Mouse (Mus musculus): ENCODE results near the gene Faim2. TPM values are rescaled to one million over a fixed set of nuclear protein-coding genes. Genes with fewer than 3 reads are reported as not detected.

Faim2 gene
- polyA plus RNA-seq, 1 experiment from 2014 or later: 58.2 TPM

DNA sequence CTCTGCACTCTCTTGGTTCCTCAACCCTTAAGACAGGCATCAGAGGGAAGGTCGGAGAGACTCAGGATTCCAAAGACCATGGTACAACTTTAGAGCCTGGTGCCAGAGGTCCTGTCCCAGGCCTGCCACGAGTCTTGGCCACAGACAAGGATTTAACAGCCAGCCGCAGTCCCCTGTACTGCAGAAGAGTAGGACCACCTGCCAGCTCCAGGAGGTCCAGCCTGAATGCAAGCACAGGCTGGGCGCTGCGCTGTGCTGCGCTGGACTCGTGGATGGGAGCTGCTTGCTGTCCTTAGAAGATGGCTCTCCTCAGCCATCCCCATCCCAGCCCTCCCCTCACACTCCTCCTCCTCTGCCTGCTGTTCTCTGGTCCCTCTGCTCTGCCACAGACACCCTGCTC is 10.2 kb downstream of the Faim2 start:
- H3K27me3 ChIP-seq (replicated peaks; ENCODE audit: control insufficient read depth, insufficient read depth, low read length): no peaks in the 10 kb centered on the region
- no peak for ATAC-seq
- H3K4me2 ChIP-seq (ENCODE audit: low read length): no peak overlapping the region
- no peaks in the 10 kb centered on the region for H3K4me1 ChIP-seq (ENCODE audit: control insufficient read depth, insufficient read depth, low read depth, low read length)
- H3K27ac ChIP-seq (ENCODE audit: low read depth, low read length): no peak overlapping the region
- no peaks in the 10 kb centered on the region for H3K36me3 ChIP-seq (ENCODE audit: control insufficient read depth, insufficient read depth, low read length)
- WGBS: 68% methylated on average over 7 of the region's 7 CpGs
- no peak overlapping the region; the same call in 1 of the 2 replicates for H3K9ac ChIP-seq (ENCODE audit: low read depth, low read length)
- H3K4me3 ChIP-seq (ENCODE audit: low read length): no peak overlapping the region
- H3K9me3 ChIP-seq (ENCODE audit: control insufficient read depth, low read length): no peaks in the 10 kb centered on the region

DNA sequence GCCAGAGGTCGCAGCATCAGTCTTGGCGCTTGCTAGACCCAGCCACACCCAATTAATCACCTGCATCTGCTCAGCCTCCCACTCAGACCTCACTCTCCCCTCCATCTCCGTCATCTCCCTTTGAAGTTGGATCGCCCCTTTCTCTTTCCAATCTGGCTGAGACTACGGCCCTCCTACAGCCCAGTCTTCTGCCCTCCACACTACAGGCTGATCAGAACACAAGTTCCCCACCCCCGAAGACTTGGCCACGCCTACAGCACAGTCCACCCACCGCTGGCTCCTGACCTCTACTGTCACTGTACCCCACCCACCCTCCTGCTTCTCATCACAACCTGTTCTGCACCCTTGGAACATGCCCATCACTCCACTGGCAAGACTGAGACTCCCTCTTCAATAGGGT is 11.2 kb downstream of the Faim2 start:
- H3K27ac ChIP-seq (ENCODE audit: low read depth, low read length): no peak overlapping the region
- H3K4me3 ChIP-seq (ENCODE audit: low read length): no peak overlapping the region
- H3K4me1 ChIP-seq (ENCODE audit: control insufficient read depth, insufficient read depth, low read depth, low read length): no peaks in the 10 kb centered on the region
- H3K36me3 ChIP-seq (ENCODE audit: control insufficient read depth, insufficient read depth, low read length): no peaks in the 10 kb centered on the region
- H3K9me3 ChIP-seq (ENCODE audit: control insufficient read depth, low read length): no peaks in the 10 kb centered on the region
- 68% methylated on average over 8 of the region's 8 CpGs for WGBS
- no peak overlapping the region for H3K4me2 ChIP-seq (ENCODE audit: low read length)
- ATAC-seq: no peak
- no peak overlapping the region for H3K9ac ChIP-seq (ENCODE audit: low read depth, low read length)
- H3K27me3 ChIP-seq (replicated peaks; ENCODE audit: control insufficient read depth, insufficient read depth, low read length): no peaks in the 10 kb centered on the region

GRCm38 (mm10) chr15:99511797-99512525 is 16.0 kb downstream of the Faim2 start:
- ATAC-seq: no peak
- no peaks in the 10 kb centered on the region; the same call in 1 of the 2 replicates for H3K36me3 ChIP-seq (ENCODE audit: control insufficient read depth, insufficient read depth, low read length)
- no peak overlapping the region for H3K4me2 ChIP-seq (ENCODE audit: low read length)
- no peaks in the 10 kb centered on the region for H3K9me3 ChIP-seq (ENCODE audit: control insufficient read depth, low read length)
- no peak overlapping the region for H3K4me3 ChIP-seq (ENCODE audit: low read length)
- H3K27me3 ChIP-seq (replicated peaks; ENCODE audit: control insufficient read depth, insufficient read depth, low read length): no peaks in the 10 kb centered on the region
- no peaks in the 10 kb centered on the region for H3K4me1 ChIP-seq (ENCODE audit: control insufficient read depth, insufficient read depth, low read depth, low read length)
- H3K9ac ChIP-seq (ENCODE audit: low read depth, low read length): no peak overlapping the region
- WGBS: 73% methylated on average over 15 of the region's 15 CpGs
- H3K27ac ChIP-seq (ENCODE audit: low read depth, low read length): no peak overlapping the region

- no peak overlapping the region for H3K4me2 ChIP-seq (ENCODE audit: low read length)
- WGBS: 81% methylated on average over 3 of the region's 3 CpGs
- H3K4me3 ChIP-seq (ENCODE audit: low read length): no peak overlapping the region
Observed at GRCm38 (mm10) chr15:99510621-99511020, 17.3 kb downstream of the Faim2 start.

DNA sequence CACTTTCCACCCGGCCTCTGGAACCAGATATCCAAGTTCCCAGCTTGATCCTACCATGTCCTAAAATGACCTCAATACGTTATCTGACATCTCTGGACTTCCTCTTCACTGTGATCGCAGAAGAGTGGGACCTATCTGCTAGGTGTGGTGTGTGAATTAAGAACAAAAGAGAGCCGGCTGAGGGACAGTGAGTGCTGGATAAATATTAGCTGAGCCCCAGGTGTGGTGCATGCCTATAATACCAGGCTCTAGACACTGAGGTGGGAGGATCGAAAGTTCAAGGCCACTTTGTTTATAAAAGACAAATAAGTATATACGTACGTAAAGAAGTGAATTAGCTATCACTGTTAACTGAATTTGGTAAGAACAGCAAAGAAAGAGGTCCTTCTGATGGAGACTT is 18.1 kb downstream of the Faim2 start:
- ATAC-seq: no peak
- Histone ChIP-seq H3K36me3 (ENCODE audit: control insufficient read depth, insufficient read depth, low read length) (no peaks in the 10 kb centered on the region; the same call in 1 of the 2 replicates), H3K9me3 (ENCODE audit: control insufficient read depth, low read length) (no peaks in the 10 kb centered on the region), H3K27me3 (replicated peaks; ENCODE audit: control insufficient read depth, insufficient read depth, low read length) (no peaks in the 10 kb centered on the region), H3K4me2 (ENCODE audit: low read length) (no peak overlapping the region), H3K27ac (ENCODE audit: low read depth, low read length) (no peak overlapping the region), H3K4me3 (ENCODE audit: low read length) (no peak overlapping the region), H3K9ac (ENCODE audit: low read depth, low read length) (no peak overlapping the region), H3K4me1 (ENCODE audit: control insufficient read depth, insufficient read depth, low read depth, low read length) (no peaks in the 10 kb centered on the region)
- WGBS: 91% methylated on average over 7 of the region's 7 CpGs

More at GRCm38 (mm10) chr15:99510621-99511020, 17.3 kb downstream of the Faim2 start:
- Histone ChIP-seq H3K4me1 (ENCODE audit: control insufficient read depth, insufficient read depth, low read depth, low read length) (no peaks in the 10 kb centered on the region), H3K27me3 (replicated peaks; ENCODE audit: control insufficient read depth, insufficient read depth, low read length) (no peaks in the 10 kb centered on the region), H3K9ac (ENCODE audit: low read depth, low read length) (no peak overlapping the region), H3K36me3 (ENCODE audit: control insufficient read depth, insufficient read depth, low read length) (no peaks in the 10 kb centered on the region; the same call in 1 of the 2 replicates), H3K9me3 (ENCODE audit: control insufficient read depth, low read length) (no peaks in the 10 kb centered on the region), H3K27ac (ENCODE audit: low read depth, low read length) (no peak overlapping the region)
- ATAC-seq: no peak

DNA sequence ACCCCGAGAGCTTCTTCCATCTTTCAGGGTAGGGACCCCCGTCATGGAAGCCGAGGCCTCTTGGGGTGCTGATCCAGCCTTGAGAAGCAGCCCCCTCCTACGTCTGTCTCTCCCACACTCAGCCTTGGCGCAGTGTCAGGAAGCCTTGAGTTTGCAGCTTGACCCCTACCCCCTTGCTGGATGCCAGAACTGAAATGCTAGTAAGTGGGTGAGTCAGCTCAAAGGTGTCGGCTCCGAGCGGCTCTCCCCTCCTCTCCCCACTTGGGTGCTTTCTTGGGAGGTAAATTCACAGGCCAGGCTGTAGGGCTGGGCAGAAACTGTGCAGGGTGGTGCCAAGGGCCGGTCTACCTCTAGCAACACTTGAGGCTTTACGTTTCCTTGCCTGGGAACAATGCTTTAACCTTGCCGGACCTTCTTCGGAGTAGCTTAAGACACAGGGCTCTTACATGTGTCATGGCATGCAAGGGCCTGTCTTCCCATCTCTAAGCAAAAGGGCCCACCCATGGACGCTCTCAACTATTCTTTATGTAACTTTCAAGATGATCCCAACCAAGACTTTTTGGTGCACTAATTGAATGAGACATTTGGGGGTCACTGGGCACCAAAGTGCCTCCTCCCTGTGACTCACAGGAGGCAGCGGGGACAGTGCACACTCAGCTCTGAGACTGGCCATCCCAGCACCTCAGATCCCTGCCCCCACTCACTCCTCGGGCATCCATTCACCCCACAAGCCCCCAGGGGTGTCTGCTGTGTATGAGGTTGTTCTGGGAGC is 22.5 kb downstream of the Faim2 start:
- Histone ChIP-seq H3K4me2 (ENCODE audit: low read length) (no peak overlapping the region), H3K27ac (ENCODE audit: low read depth, low read length) (no peak overlapping the region), H3K27me3 (replicated peaks; ENCODE audit: control insufficient read depth, insufficient read depth, low read length) (no peaks in the 10 kb centered on the region), H3K4me1 (ENCODE audit: control insufficient read depth, insufficient read depth, low read depth, low read length) (peaks cover 15% of the 10 kb centered on the region), H3K36me3 (ENCODE audit: control insufficient read depth, insufficient read depth, low read length) (no peaks in the 10 kb centered on the region; the same call in 1 of the 2 replicates), H3K9me3 (ENCODE audit: control insufficient read depth, low read length) (no peaks in the 10 kb centered on the region), H3K4me3 (ENCODE audit: low read length) (no peak overlapping the region), H3K9ac (ENCODE audit: low read depth, low read length) (no peak overlapping the region)
- ATAC-seq: no peak
- 81% methylated on average over 15 of the region's 15 CpGs for WGBS

- peaks cover 15% of the 10 kb centered on the region for H3K4me1 ChIP-seq (ENCODE audit: control insufficient read depth, insufficient read depth, low read depth, low read length)
- no peak for ATAC-seq
- no peaks in the 10 kb centered on the region for H3K36me3 ChIP-seq (ENCODE audit: control insufficient read depth, insufficient read depth, low read length)
- 76% methylated on average over 5 of the region's 5 CpGs for WGBS
- no peaks in the 10 kb centered on the region for H3K27me3 ChIP-seq (replicated peaks; ENCODE audit: control insufficient read depth, insufficient read depth, low read length)
- no peak overlapping the region for H3K27ac ChIP-seq (ENCODE audit: low read depth, low read length)
- H3K4me2 ChIP-seq (ENCODE audit: low read length): no peak overlapping the region
- H3K9ac ChIP-seq (ENCODE audit: low read depth, low read length): no peak overlapping the region
- H3K4me3 ChIP-seq (ENCODE audit: low read length): no peak overlapping the region
- no peaks in the 10 kb centered on the region for H3K9me3 ChIP-seq (ENCODE audit: control insufficient read depth, low read length)
Observed at GRCm38 (mm10) chr15:99503256-99503655, 24.7 kb downstream of the Faim2 start.

DNA sequence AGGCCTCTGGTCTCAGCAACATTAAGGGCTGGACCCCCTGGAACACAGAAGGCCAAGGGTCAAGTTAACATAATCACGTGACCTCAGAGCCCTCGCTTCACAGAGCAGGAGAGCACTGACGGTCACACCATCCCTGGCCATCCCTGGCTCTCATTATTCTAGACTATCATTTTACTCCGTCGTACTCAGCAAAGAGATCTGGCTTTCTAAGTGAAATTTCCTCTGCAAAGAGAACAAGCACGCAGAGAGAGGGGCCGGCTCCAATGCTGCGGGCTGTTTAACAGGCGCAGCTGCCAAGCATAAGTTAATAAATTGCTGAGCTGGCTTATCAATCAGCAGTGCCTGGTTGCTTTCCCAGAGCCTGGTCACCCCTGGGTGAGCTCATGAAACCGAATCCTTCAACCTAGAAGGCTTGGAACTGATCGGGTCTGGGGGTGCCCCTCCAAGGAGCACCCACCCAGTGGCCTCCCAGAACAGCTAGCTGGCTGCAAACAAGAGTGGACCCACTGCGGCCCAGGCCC is 25.6 kb downstream of the Faim2 start:
- Histone ChIP-seq H3K27ac (ENCODE audit: low read depth, low read length) (peak overlapping the region; percentile 31; the same call in 1 of the 2 replicates), H3K9me3 (ENCODE audit: control insufficient read depth, low read length) (no peaks in the 10 kb centered on the region), H3K4me1 (ENCODE audit: control insufficient read depth, insufficient read depth, low read depth, low read length) (peaks cover 20% of the 10 kb centered on the region), H3K9ac (ENCODE audit: low read depth, low read length) (peak overlapping the region; percentile 11; the same call in 1 of the 2 replicates), H3K4me2 (ENCODE audit: low read length) (no peak overlapping the region), H3K27me3 (replicated peaks; ENCODE audit: control insufficient read depth, insufficient read depth, low read length) (no peaks in the 10 kb centered on the region), H3K36me3 (ENCODE audit: control insufficient read depth, insufficient read depth, low read length) (no peaks in the 10 kb centered on the region), H3K4me3 (ENCODE audit: low read length) (no peak overlapping the region)
- peak; percentile 8; the same call in 1 of the 2 replicates for ATAC-seq
- WGBS: 27% methylated on average over 12 of the region's 12 CpGs
